Mouse (Mus musculus) spleen, postnatal 36 days (tissue): ENCODE results near the gene Fbxl17.

ENCODE experiments used
- DNase-seq, 2 experiments: peaks; one replicate each; pipeline ENCODE4 v3.0.0; 2022; ENCODE audit warnings: low spot score in 2 of 2, mixed read lengths in 1 of 2

Gene Fbxl17

GRCm38 (mm10) chr17:63282004-63282403, 217.8 kb downstream of the Fbxl17 start:
- no peak for DNase-seq

- no peak for DNase-seq
Measured at GRCm38 (mm10) chr17:63280990-63281389, 218.8 kb downstream of the Fbxl17 start.

GRCm38 (mm10) chr17:63279144-63279543, 220.7 kb downstream of the Fbxl17 start:
- DNase-seq, result no peak

GRCm38 (mm10) chr17:63273353-63273752, 226.5 kb downstream of the Fbxl17 start:
- no peak for DNase-seq

GRCm38 (mm10) chr17:63272914-63273313, 226.9 kb downstream of the Fbxl17 start:
- DNase-seq, result no peak

GRCm38 (mm10) chr17:63271000-63271399, 228.8 kb downstream of the Fbxl17 start:
- no peak for DNase-seq

GRCm38 (mm10) chr17:63270513-63270912, 229.3 kb downstream of the Fbxl17 start:
- no peak for DNase-seq

GRCm38 (mm10) chr17:63262674-63263073, 237.1 kb downstream of the Fbxl17 start:
- DNase-seq, result no peak

- DNase-seq, result peak; percentile 62 to 79
Measured at GRCm38 (mm10) chr17:63261508-63262141, 238.2 kb downstream of the Fbxl17 start.

GRCm38 (mm10) chr17:63259091-63259490, 240.7 kb downstream of the Fbxl17 start:
- DNase-seq, result no peak

GRCm38 (mm10) chr17:63246144-63246619, 253.6 kb downstream of the Fbxl17 start:
- no peak for DNase-seq

GRCm38 (mm10) chr17:63245472-63245871, 254.3 kb downstream of the Fbxl17 start:
- DNase-seq, result no peak

- no peak for DNase-seq
Measured at GRCm38 (mm10) chr17:63242761-63243160, 257.1 kb downstream of the Fbxl17 start.

- no peak for DNase-seq
Measured at GRCm38 (mm10) chr17:63240731-63241106, 259.1 kb downstream of the Fbxl17 start.

GRCm38 (mm10) chr17:63240021-63240730, 259.6 kb downstream of the Fbxl17 start:
- DNase-seq, result no peak

GRCm38 (mm10) chr17:63236846-63237245, 263.0 kb downstream of the Fbxl17 start:
- no peak for DNase-seq

GRCm38 (mm10) chr17:63236221-63236620, 263.6 kb downstream of the Fbxl17 start:
- DNase-seq, result no peak

GRCm38 (mm10) chr17:63235821-63236220, 264.0 kb downstream of the Fbxl17 start:
- no peak for DNase-seq

GRCm38 (mm10) chr17:63229111-63229510, 270.7 kb downstream of the Fbxl17 start:
- DNase-seq, result no peak

- DNase-seq, result no peak
Measured at GRCm38 (mm10) chr17:63226380-63226779, 273.4 kb downstream of the Fbxl17 start.

GRCm38 (mm10) chr17:63225959-63226358, 273.9 kb downstream of the Fbxl17 start:
- no peak for DNase-seq

- no peak for DNase-seq
Measured at GRCm38 (mm10) chr17:63223675-63224074, 276.1 kb downstream of the Fbxl17 start.

- no peak for DNase-seq
Measured at GRCm38 (mm10) chr17:63221632-63222031, 278.2 kb downstream of the Fbxl17 start.
